Mouse (Mus musculus): Measurements from ENCODE around the gene Ank2. TPM values are rescaled to one million over a fixed set of nuclear protein-coding genes. Genes with fewer than 3 reads are reported as not detected.
"Not testable (repeated sequence)": the region's sequence is repeated elsewhere in the genome, so short reads cannot be mapped to it uniquely, and the experiment has no call there.

The Ank2 gene
- total RNA-seq, 2 experiments from 2014 or later = 0.50 TPM; not detected in 1

- ATAC-seq (replicated peaks; ENCODE audit: poor library complexity) = no peak
These were observed 11.8 kb downstream of the Ank2 start for GRCm38 (mm10) chr3:127487302-127487701.

- ATAC-seq (replicated peaks; ENCODE audit: poor library complexity) = no peak
These were observed 14.0 kb downstream of the Ank2 start for GRCm38 (mm10) chr3:127485174-127485573.

GRCm38 (mm10) chr3:127481658-127482057, 17.5 kb downstream of the Ank2 start:
- no peak for ATAC-seq (replicated peaks; ENCODE audit: poor library complexity)

GRCm38 (mm10) chr3:127480369-127480768, 18.8 kb downstream of the Ank2 start:
- not testable (repeated sequence) for ATAC-seq (replicated peaks; ENCODE audit: poor library complexity)

GRCm38 (mm10) chr3:127474115-127474514, 25.0 kb downstream of the Ank2 start:
- ATAC-seq (replicated peaks; ENCODE audit: poor library complexity) = no peak

GRCm38 (mm10) chr3:127469164-127469752, 29.9 kb downstream of the Ank2 start:
- peak; percentile 83 for ATAC-seq (replicated peaks; ENCODE audit: poor library complexity)

- peak; percentile 66 for ATAC-seq (replicated peaks; ENCODE audit: poor library complexity)
These were observed 30.6 kb downstream of the Ank2 start for GRCm38 (mm10) chr3:127468569-127468968.

GRCm38 (mm10) chr3:127463816-127464480, 35.2 kb downstream of the Ank2 start:
- no peak for ATAC-seq (replicated peaks; ENCODE audit: poor library complexity)

- no peak for ATAC-seq (replicated peaks; ENCODE audit: poor library complexity)
These were observed 36.0 kb downstream of the Ank2 start for GRCm38 (mm10) chr3:127463165-127463564.

- no peak for ATAC-seq (replicated peaks; ENCODE audit: poor library complexity)
These were observed 36.7 kb downstream of the Ank2 start for GRCm38 (mm10) chr3:127462413-127462812.

- ATAC-seq (replicated peaks; ENCODE audit: poor library complexity) = peak; percentile 26; the same call in 1 of the 2 replicates
These were observed 38.2 kb downstream of the Ank2 start for GRCm38 (mm10) chr3:127460891-127461437.

- 0 out of 2 replicates have a peak, but pooled peaks have one; percentile 12 for ATAC-seq (replicated peaks; ENCODE audit: poor library complexity)
These were observed 39.3 kb downstream of the Ank2 start for GRCm38 (mm10) chr3:127459858-127460257.

- ATAC-seq (replicated peaks; ENCODE audit: poor library complexity) = no peak
These were observed 40.2 kb downstream of the Ank2 start for GRCm38 (mm10) chr3:127458925-127459324.

GRCm38 (mm10) chr3:127458420-127458798, 40.7 kb downstream of the Ank2 start:
- ATAC-seq (replicated peaks; ENCODE audit: poor library complexity) = peak; percentile 21; the same call in 1 of the 2 replicates

GRCm38 (mm10) chr3:127457761-127458419, 41.3 kb downstream of the Ank2 start:
- peak; percentile 47; the same call in 1 of the 2 replicates for ATAC-seq (replicated peaks; ENCODE audit: poor library complexity)

GRCm38 (mm10) chr3:127453738-127454137, 45.4 kb downstream of the Ank2 start:
- no peak; the same call in 1 of the 2 replicates for ATAC-seq (replicated peaks; ENCODE audit: poor library complexity)

- ATAC-seq (replicated peaks; ENCODE audit: poor library complexity) = no peak
These were observed 45.9 kb downstream of the Ank2 start for GRCm38 (mm10) chr3:127453254-127453653.

- ATAC-seq (replicated peaks; ENCODE audit: poor library complexity) = no peak
These were observed 46.9 kb downstream of the Ank2 start for GRCm38 (mm10) chr3:127452233-127452632.

GRCm38 (mm10) chr3:127451741-127452140, 47.4 kb downstream of the Ank2 start:
- ATAC-seq (replicated peaks; ENCODE audit: poor library complexity) = no peak

- ATAC-seq (replicated peaks; ENCODE audit: poor library complexity) = peak; percentile 82
These were observed 48.1 kb downstream of the Ank2 start for GRCm38 (mm10) chr3:127451070-127451469.

- peak; percentile 96 for ATAC-seq (replicated peaks; ENCODE audit: poor library complexity)
These were observed 53.0 kb downstream of the Ank2 start for GRCm38 (mm10) chr3:127446173-127446572.

- ATAC-seq (replicated peaks; ENCODE audit: poor library complexity) = no peak
These were observed 65.9 kb downstream of the Ank2 start for GRCm38 (mm10) chr3:127433291-127433690.

All from megakaryocyte progenitor cell, adult 5-6 weeks (primary cell).